Mouse (Mus musculus): Measurements from ENCODE around the gene 1600014C23Rik. TPM values are rescaled to one million over a fixed set of nuclear protein-coding genes. Genes with fewer than 3 reads are reported as not detected.

The 1600014C23Rik gene
- polyA plus RNA-seq, 1 experiment from 2014 or later, result not detected

DNA sequence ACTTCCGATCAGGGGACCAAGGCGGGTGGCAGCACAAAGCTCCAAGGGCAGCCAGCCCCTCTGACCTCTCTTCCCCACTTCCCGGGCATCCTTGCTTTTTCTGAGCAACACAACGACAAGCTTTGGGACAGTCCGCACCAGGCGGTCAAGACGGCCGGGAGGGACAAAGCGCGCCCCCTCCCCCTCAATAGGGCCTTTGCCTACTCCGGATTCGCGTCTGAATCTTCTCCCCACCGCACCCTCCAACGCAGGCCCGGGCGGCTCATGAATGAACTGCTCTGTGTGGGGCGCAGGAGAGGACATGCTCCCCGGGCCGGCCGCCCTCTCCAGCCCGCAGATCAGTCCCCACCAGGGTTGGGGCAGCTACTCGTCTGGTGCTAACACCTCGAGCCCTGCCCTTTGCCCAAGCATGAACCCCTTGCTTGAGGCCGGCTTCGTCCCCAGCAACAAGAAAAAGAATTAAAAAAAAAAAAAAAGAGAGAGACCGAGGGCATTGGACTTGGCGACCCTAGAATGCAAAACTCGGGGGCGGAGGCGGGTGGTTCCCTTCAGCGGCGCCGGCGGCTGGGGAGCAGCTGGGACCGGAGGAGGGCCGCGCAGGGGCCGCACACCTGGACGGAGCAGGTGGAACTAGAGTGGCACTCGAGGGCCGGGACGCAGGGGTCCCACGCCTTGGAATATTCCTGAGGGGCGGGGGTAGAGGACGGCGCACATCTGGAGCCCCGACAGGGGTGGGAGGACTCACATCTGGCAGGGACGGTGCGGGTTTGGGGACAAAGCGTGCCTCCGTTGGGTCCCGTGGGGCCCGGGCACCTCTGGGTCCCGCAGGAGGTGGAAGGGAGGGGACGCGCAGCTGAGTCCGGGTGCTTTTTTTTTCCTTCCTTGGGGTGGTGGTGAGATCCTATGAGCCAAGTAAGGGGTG is 48.2 kb downstream of the 1600014C23Rik start:
- peak; percentile 46 for DNase-seq (ENCODE audit: low spot score)

DNA sequence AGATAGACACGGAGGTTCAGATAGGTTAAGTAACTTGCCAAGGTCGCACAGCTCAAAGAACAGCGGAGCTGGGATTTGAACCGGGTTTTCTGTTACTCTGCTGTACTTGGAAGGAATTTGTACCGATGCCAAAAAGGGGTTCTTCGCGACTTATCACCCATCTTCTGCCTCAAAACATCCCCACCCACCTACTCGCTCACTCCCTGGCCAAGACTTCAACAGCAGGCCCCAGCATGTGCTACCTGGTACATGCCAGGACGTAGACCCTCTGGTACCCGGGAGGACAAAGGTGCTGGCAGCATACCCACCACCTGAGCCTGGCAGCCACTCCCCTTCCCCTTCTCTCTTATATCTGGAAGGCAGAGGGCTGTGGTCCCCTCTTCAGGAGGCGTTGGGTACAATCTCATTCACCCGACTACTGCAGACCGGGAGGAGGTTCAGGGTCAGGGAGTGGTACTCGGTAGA is 48.9 kb downstream of the 1600014C23Rik start:
- TF ChIP-seq CTCF (IDR thresholded peaks at IDR 0.05), result no peak
- no peak for TF ChIP-seq EP300 (IDR thresholded peaks at IDR 0.05)
- Histone ChIP-seq H3K9ac (replicated peaks; ENCODE audit: low read depth) (peak overlapping the region; percentile 86), H3K27ac (ENCODE audit: low read length) (peak overlapping the region; percentile 88), H3K36me3 (ENCODE audit: insufficient read depth, low read length) (no peaks in the 10 kb centered on the region), H3K4me1 (ENCODE audit: insufficient read depth, low read depth, low read length) (peaks cover 9% of the 10 kb centered on the region; the same call in 1 of the 2 replicates), H3K9me3 (ENCODE audit: low read length) (no peaks in the 10 kb centered on the region), H3K27me3 (replicated peaks; ENCODE audit: insufficient read depth, low read length) (no peaks in the 10 kb centered on the region), H3K4me3 (ENCODE audit: low read depth, low read length) (peak overlapping the region; percentile 92), H3K4me2 (replicated peaks; ENCODE audit: low read depth, low read length) (peak overlapping the region; percentile 96)
- ATAC-seq (no peak), DNase-seq (ENCODE audit: low spot score) (no peak)
- WGBS, result 31% methylated on average over 14 of the region's 14 CpGs

More for the DNA sequence above, 48.2 kb downstream of the 1600014C23Rik start:
- no peaks in the 10 kb centered on the region for H3K9me3 ChIP-seq (ENCODE audit: low read length)
- peak overlapping the region; percentile 86 for H3K9ac ChIP-seq (replicated peaks; ENCODE audit: low read depth)
- H3K36me3 ChIP-seq (ENCODE audit: insufficient read depth, low read length), result no peaks in the 10 kb centered on the region
- H3K27me3 ChIP-seq (replicated peaks; ENCODE audit: insufficient read depth, low read length), result no peaks in the 10 kb centered on the region
- peak overlapping the region; percentile 88 for H3K27ac ChIP-seq (ENCODE audit: low read length)
- ATAC-seq, result peak; percentile 35
- TF ChIP-seq EP300 (IDR thresholded peaks at IDR 0.05) (no peak), CTCF (IDR thresholded peaks at IDR 0.05) (no peak)
- H3K4me1 ChIP-seq (ENCODE audit: insufficient read depth, low read depth, low read length), result peaks cover 9% of the 10 kb centered on the region; the same call in 1 of the 2 replicates
- peak overlapping the region; percentile 92 for H3K4me3 ChIP-seq (ENCODE audit: low read depth, low read length)
- WGBS, result 2% methylated on average over 53 of the region's 58 CpGs
- peak overlapping the region; percentile 96 for H3K4me2 ChIP-seq (replicated peaks; ENCODE audit: low read depth, low read length)

Other genes with a start within 250 kb of the 1600014C23Rik start
- gene Aars2, start 227.0 kb downstream of the 1600014C23Rik start, polyA plus RNA-seq (2015; fragmentation: Nextera tagmentation; extraction: Ambion mirVana), result 5.9 and 6.0 TPM in 2 replicates
- gene Tcte1, start 210.4 kb downstream of the 1600014C23Rik start, polyA plus RNA-seq (2015; fragmentation: Nextera tagmentation; extraction: Ambion mirVana), result 2.7 and 2.8 TPM in 2 replicates
- gene Tmem151b, start 184.2 kb downstream of the 1600014C23Rik start, polyA plus RNA-seq (2015; fragmentation: Nextera tagmentation; extraction: Ambion mirVana), result 0.07 and 0.12 TPM in 2 replicates
- 2.4 and 5.0 TPM in 2 replicates for gene Nfkbie, start 178.1 kb downstream of the 1600014C23Rik start, polyA plus RNA-seq (2015; fragmentation: Nextera tagmentation; extraction: Ambion mirVana)
- 84.8 and 85.1 TPM in 2 replicates for gene Slc35b2, start 170.0 kb downstream of the 1600014C23Rik start, polyA plus RNA-seq (2015; fragmentation: Nextera tagmentation; extraction: Ambion mirVana)
- 607 and 696 TPM in 2 replicates for gene Hsp90ab1, start 160.6 kb downstream of the 1600014C23Rik start, polyA plus RNA-seq (2015; fragmentation: Nextera tagmentation; extraction: Ambion mirVana)
- 99.8 and 120 TPM in 2 replicates for gene Slc29a1, start 134.2 kb downstream of the 1600014C23Rik start, polyA plus RNA-seq (2015; fragmentation: Nextera tagmentation; extraction: Ambion mirVana)
- gene Mymx, start 131.7 kb downstream of the 1600014C23Rik start, polyA plus RNA-seq (2015; fragmentation: Nextera tagmentation; extraction: Ambion mirVana), result not detected in 2 replicates
- gene Capn11, start 74.5 kb downstream of the 1600014C23Rik start, polyA plus RNA-seq (2015; fragmentation: Nextera tagmentation; extraction: Ambion mirVana), result 0.08 TPM in 1 of 2 replicates, not detected in the other
- 224 and 234 TPM in 2 replicates for gene Mrpl14, start 47.5 kb downstream of the 1600014C23Rik start, polyA plus RNA-seq (2015; fragmentation: Nextera tagmentation; extraction: Ambion mirVana)
- gene Tmem63b, start 46.9 kb downstream of the 1600014C23Rik start, polyA plus RNA-seq (2015; fragmentation: Nextera tagmentation; extraction: Ambion mirVana), result 78.5 and 88.2 TPM in 2 replicates

Measured in lung, postnatal 0 days (tissue).